Mouse (Mus musculus): ENCODE measurements at regions not wholly inside any gene's neighbourhood (a gene's known extent, or its start where the extent isn't known, plus 50 kb on each side); places are given as distances from the start of the nearest gene placed in this dataset.
"Not testable (repeated sequence)": the region's sequence is repeated elsewhere in the genome, so short reads cannot be mapped to it uniquely, and the experiment has no call there.

- DNase-seq (ENCODE audit: extremely low spot score) = no peak
Measured at GRCm38 (mm10) chr1:177501288-177501687, 59.1 kb downstream of the Zbtb18 start.

- DNase-seq (ENCODE audit: extremely low spot score) = no peak
Measured at GRCm38 (mm10) chr1:177503946-177504345, 61.8 kb downstream of the Zbtb18 start.

GRCm38 (mm10) chr1:177504743-177505142 lies 62.6 kb downstream of the Zbtb18 start:
- no peak for DNase-seq (ENCODE audit: extremely low spot score)

- DNase-seq (ENCODE audit: extremely low spot score) = not testable (repeated sequence)
Measured at GRCm38 (mm10) chr1:177507398-177507797, 65.2 kb downstream of the Zbtb18 start.

- no peak for DNase-seq (ENCODE audit: extremely low spot score)
Measured at GRCm38 (mm10) chr1:177509786-177510185, 67.6 kb downstream of the Zbtb18 start.

- DNase-seq (ENCODE audit: extremely low spot score) = no peak
Measured at GRCm38 (mm10) chr1:177512116-177512515, 70.0 kb downstream of the Zbtb18 start.

- peak; percentile 75 for DNase-seq (ENCODE audit: extremely low spot score)
Measured at GRCm38 (mm10) chr1:177517934-177518610, 75.9 kb downstream of the Zbtb18 start.

- peak; percentile 75 for DNase-seq (ENCODE audit: extremely low spot score)
Measured at GRCm38 (mm10) chr1:177518897-177519513, 76.9 kb downstream of the Zbtb18 start.

- no peak for DNase-seq (ENCODE audit: extremely low spot score)
Measured at GRCm38 (mm10) chr1:177521110-177521509, 79.0 kb downstream of the Zbtb18 start.

- DNase-seq (ENCODE audit: extremely low spot score) = no peak
Measured at GRCm38 (mm10) chr1:177525141-177525540, 83.0 kb downstream of the Zbtb18 start.

- no peak for DNase-seq (ENCODE audit: extremely low spot score)
Measured at GRCm38 (mm10) chr1:177531791-177532190, 89.6 kb downstream of the Zbtb18 start.

- DNase-seq (ENCODE audit: extremely low spot score) = no peak
Measured at GRCm38 (mm10) chr1:177532656-177533055, 90.5 kb downstream of the Zbtb18 start.

- no peak for DNase-seq (ENCODE audit: extremely low spot score)
Measured at GRCm38 (mm10) chr1:177533332-177533731, 91.2 kb downstream of the Zbtb18 start.

- DNase-seq (ENCODE audit: extremely low spot score) = no peak
Measured at GRCm38 (mm10) chr1:177545031-177545735, 103.0 kb downstream of the Zbtb18 start.

- no peak for DNase-seq (ENCODE audit: extremely low spot score)
Measured at GRCm38 (mm10) chr1:177547716-177548115, 105.6 kb downstream of the Zbtb18 start.

- peak; percentile 54 for DNase-seq (ENCODE audit: extremely low spot score)
Measured at GRCm38 (mm10) chr1:177555471-177556291, 113.5 kb downstream of the Zbtb18 start.

- DNase-seq (ENCODE audit: extremely low spot score) = no peak
Measured at GRCm38 (mm10) chr1:177557432-177557831, 115.3 kb downstream of the Zbtb18 start.

- DNase-seq (ENCODE audit: extremely low spot score) = no peak
Measured at GRCm38 (mm10) chr1:177557856-177558255, 115.7 kb downstream of the Zbtb18 start.

GRCm38 (mm10) chr1:177561716-177562588 lies 119.8 kb downstream of the Zbtb18 start:
- DNase-seq (ENCODE audit: extremely low spot score) = peak; percentile 59

GRCm38 (mm10) chr1:177562589-177562912 lies 120.4 kb downstream of the Zbtb18 start:
- DNase-seq (ENCODE audit: extremely low spot score) = no peak

- no peak for DNase-seq (ENCODE audit: extremely low spot score)
Measured at GRCm38 (mm10) chr1:177565678-177566077, 123.5 kb downstream of the Zbtb18 start.

Measured in embryo, embryonic 9.5 days (tissue).